Mouse (Mus musculus) leukemia stem cell, adult 10-12 weeks (primary cell): ENCODE measurements around the gene Soat1. TPM values are rescaled to one million over a fixed set of nuclear protein-coding genes. Genes with fewer than 3 reads are reported as not detected.

ENCODE experiments used
- polyA plus RNA-seq: library from polyadenylated mRNA; stranded (reverse); fragments of >175 nt; gene quantifications from 2 replicates; pipeline ENCODE4 v1.2.3, GENCODE M21; 2012; ENCODE audit warnings: low replicate concordance

Gene Soat1
- 7.9 TPM in 2 replicates for polyA plus RNA-seq

DNA sequence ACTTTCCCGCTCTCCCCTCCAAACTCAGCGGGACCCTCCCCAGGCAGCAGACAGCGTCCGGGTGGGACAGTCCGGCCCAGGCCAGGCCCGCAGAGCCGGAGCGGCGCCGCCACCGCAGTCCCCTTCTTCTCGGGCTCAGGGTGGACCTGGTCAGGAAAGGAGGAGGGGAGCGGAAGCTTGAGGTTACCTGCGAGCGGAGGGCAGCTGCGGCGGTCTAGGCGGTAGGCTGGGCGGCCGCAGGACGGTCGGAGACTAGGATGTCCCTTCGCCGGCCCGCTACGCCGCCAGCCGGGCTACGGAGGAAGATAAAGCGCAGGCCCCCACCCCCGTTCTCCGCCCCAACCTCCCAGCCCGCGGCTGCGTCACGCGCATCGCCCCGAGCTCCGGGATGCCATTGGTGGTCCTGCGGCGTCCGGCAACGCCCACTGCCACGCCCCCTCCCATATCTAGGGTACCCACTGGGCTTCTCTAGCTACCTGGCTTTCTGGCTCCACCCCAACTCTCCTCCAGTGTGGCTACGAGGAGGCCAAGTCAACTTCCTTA, at the start of gene Soat1:
Gene Soat1, minus strand, starts transcription at position 371 of the 543 bp plus-strand sequence.

DNA sequence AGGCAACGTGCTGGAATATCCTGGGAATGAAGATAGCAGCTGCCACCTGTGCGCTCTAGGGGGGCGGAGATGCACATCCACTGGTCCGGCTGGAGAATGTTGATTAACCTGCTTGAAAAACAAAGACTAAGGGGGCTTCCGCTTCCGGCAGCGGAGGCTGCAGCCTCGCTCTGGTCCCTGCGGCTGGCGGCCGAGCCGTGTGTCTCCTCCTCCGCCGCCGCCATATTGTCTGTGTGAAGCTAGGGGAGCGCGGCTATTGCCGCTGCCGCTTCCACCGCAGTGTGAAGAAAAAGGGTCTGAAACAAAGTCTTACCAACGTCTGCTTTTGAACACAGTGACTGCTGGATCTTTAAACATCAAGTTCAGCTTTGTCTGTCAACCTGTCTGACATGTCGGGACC, 49.7 kb upstream of the Soat1 start, which contains the start of gene Gm10031:
Gene Gm10031, plus strand, starts transcription at position 171 of the 400 bp plus-strand sequence.

DNA sequence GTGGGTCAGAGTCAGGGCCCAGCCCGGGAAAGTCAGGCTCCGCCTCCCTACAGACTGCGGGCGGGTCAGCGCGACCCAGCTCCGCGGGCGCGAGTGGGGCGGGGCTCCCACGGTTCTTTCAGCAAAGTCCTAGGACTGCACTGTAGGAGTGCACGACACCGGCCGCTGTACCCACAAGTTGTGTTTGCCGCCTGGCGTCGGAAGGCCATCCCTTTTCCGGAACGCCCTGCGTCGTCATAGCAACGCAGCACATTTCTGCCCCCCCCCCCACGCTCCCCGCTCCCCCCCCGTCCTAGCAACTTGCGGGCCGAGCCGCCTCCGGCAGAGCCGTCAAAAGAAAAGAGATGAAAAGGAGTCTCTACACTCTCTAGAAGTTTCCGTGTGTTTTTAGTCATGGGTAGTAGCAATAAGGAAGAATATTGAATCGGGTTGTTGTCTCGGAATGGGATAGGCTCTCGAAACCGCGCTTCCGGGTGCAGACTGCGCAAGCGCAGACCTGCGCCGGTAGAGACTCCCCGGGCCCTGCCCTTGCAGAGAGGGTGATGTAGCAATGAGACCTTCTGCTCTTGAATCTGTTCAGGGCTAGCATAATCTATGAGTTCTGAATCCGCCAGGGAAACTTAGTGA, 53.3 kb downstream of the Soat1 start, which contains the start of gene Axdnd1:
Gene Axdnd1, minus strand, starts transcription at position 489 of the 627 bp plus-strand sequence.

Other genes with a start within 250 kb of the Soat1 start
- gene Tdrd5, start 170.7 kb downstream of the Soat1 start, polyA plus RNA-seq: 0.05 TPM in 1 of 2 replicates, not detected in the other
- gene Nphs2, start 163.6 kb downstream of the Soat1 start, polyA plus RNA-seq: not detected in 2 replicates
- 136 and 391 TPM in 2 replicates for gene Gm2000, start 108.3 kb downstream of the Soat1 start, polyA plus RNA-seq
- gene Axdnd1, start 53.2 kb downstream of the Soat1 start, polyA plus RNA-seq: not detected in 2 replicates
- 0.34 and 1.8 TPM in 2 replicates for gene Gm10031, start 49.7 kb upstream of the Soat1 start, polyA plus RNA-seq
- 16.6 and 26.1 TPM in 2 replicates for gene Abl2, start 84.5 kb upstream of the Soat1 start, polyA plus RNA-seq
- gene Tor3a, start 200.0 kb upstream of the Soat1 start, polyA plus RNA-seq: 39.5 and 41.1 TPM in 2 replicates
- 6.9 and 8.4 TPM in 2 replicates for gene Fam20b, start 244.8 kb upstream of the Soat1 start, polyA plus RNA-seq